In the genomic region with DNA sequence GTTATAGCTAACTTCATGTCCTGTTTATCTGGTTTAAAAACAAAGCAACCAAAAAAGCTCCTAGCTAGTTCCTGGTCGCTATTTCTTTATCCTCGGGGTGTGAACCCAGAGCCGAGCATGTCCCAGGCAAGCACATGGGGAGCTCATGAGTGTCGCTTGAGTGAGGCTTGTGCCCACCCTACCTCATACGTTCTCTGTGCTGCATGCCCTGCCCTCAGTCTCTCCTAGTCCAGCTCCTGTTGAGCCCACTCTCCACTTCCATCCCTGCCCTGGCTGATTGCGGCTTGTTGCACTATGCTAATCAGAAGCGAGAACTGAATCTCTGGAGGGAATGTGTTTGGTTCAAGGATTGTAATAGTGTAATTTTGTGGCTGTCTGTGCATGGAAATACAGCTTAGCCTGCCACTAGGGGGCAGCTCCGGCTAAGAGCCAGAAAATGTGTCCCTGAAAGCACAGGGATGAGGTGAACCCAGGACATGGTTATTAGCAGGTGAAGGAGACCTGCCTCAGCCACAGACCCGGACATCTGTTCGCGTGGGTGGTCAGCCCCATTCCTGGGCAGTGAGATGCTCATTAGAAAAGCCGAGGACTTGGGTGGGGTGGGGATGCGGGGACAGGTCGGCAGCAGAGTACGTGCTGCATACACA, we compare ENCODE assay signal across 8 mouse cellular contexts.
A peak's percentile ranks its signal among the peaks of the same experiment; 100 is the strongest.
DNase-seq lines count a peak whose midpoint lies in the region; ATAC-seq and TF ChIP-seq lines count a peak whose summit lies in the region.

No protein-coding gene starts in this region.

- H3K27me3 ChIP-seq in MEL (ENCODE audit: control insufficient read depth in 1 of 2, insufficient read depth in 2 of 2, low read length in 2 of 2): no peaks in the 10 kb centered on the region
- no peaks in the 10 kb centered on the region for H3K27me3 ChIP-seq in forebrain, embryonic 10.5 days (ENCODE audit: poor library complexity, severe bottlenecking)

- peak; percentile 76 for ATAC-seq in megakaryocyte, adult 5-6 weeks (ENCODE audit: poor library complexity, severe bottlenecking)
- no peak for ATAC-seq in erythroblast, adult 5-6 weeks (replicated peaks; ENCODE audit: low FRiP score, poor library complexity, severe bottlenecking)

- H3K9me3 ChIP-seq in MEL (replicated peaks; ENCODE audit: insufficient read depth, low read length): no peaks in the 10 kb centered on the region
- no peaks in the 10 kb centered on the region for H3K9me3 ChIP-seq in forebrain, embryonic 10.5 days

- H3K27ac ChIP-seq in MEL (ENCODE audit: control insufficient read depth, low read depth, low read length): no peak overlapping the region
- H3K27ac ChIP-seq in bone marrow macrophage, adult 2 months (ENCODE audit: insufficient read depth, low read depth, low read length): no peak overlapping the region
- H3K27ac ChIP-seq in forebrain, embryonic 10.5 days: no peak overlapping the region

- TF ChIP-seq EP300 in MEL (IDR thresholded peaks at IDR 0.05; ENCODE audit: low read depth in 1 of 2, low read length in 2 of 2): no peak

- no peak overlapping the region for H3K9ac ChIP-seq in MEL (ENCODE audit: control insufficient read depth, low read depth, low read length, poor library complexity, severe bottlenecking)

- no peaks in the 10 kb centered on the region for H3K4me1 ChIP-seq in MEL (ENCODE audit: control insufficient read depth in 1 of 2, insufficient read depth in 2 of 2, low read length in 2 of 2)
- peaks cover 35% of the 10 kb centered on the region for H3K4me1 ChIP-seq in bone marrow macrophage, adult 2 months (ENCODE audit: control insufficient read depth, insufficient read depth, low read length)
- H3K4me1 ChIP-seq in forebrain, embryonic 10.5 days: no peaks in the 10 kb centered on the region

- no peak for TF ChIP-seq POLR2A in MEL (IDR thresholded peaks at IDR 0.05; ENCODE audit: control insufficient read depth in 1 of 2, insufficient read depth in 1 of 2, low read depth in 1 of 2, low read length in 2 of 2, poor library complexity in 1 of 2)
- TF ChIP-seq POLR2A in bone marrow macrophage, adult 2 months (IDR thresholded peaks at IDR 0.05; ENCODE audit: borderline replicate concordance, low read depth, low read length): no peak

- TF ChIP-seq CTCF in MEL (IDR thresholded peaks at IDR 0.05 in 2 of 3, conservative IDR thresholded peaks at IDR 0.05 in 1 of 3; ENCODE audit: control insufficient read depth in 1 of 3, insufficient read depth in 1 of 3, low read depth in 2 of 3, low read length in 3 of 3, poor library complexity in 1 of 3, severe bottlenecking in 1 of 3): peak; percentile 86 to 88 (median 88)
- TF ChIP-seq CTCF in bone marrow macrophage, adult 2 months (IDR thresholded peaks at IDR 0.05; ENCODE audit: low read depth, low read length): peak; percentile 52; the same call in 1 of the 2 replicates

- H3K79me2 ChIP-seq in MEL (ENCODE audit: control insufficient read depth, insufficient read depth, low read length, poor library complexity): no peaks in the 10 kb centered on the region

- WGBS in forebrain, embryonic 10.5 days: 72% methylated on average over 15 of the region's 15 CpGs

- no peaks in the 10 kb centered on the region for H3K36me3 ChIP-seq in MEL (ENCODE audit: control insufficient read depth in 1 of 2, insufficient read depth in 2 of 2, low read length in 2 of 2)
- H3K36me3 ChIP-seq in forebrain, embryonic 10.5 days (replicated peaks): no peaks in the 10 kb centered on the region

- peak; percentile 87 for TF ChIP-seq RAD21 in MEL (IDR thresholded peaks at IDR 0.05; ENCODE audit: low read depth, low read length)

- peak; percentile 67 for DNase-seq in MEL (ENCODE audit: low read depth, low spot score)
- peak; percentile 47 for DNase-seq in forebrain, embryonic 10.5 days (ENCODE audit: extremely low spot score, low spot score)
- DNase-seq in heart, postnatal 4 days: peak; percentile 84
- peak; percentile 61 to 69 for DNase-seq in layer of hippocampus, adult 8-10 months (ENCODE audit: low spot score in 2 of 2)
- peak; percentile 83 for DNase-seq in right cerebral cortex, postnatal 14 days

- no peak overlapping the region for H3K4me3 ChIP-seq in MEL (ENCODE audit: control insufficient read depth in 1 of 2, insufficient read depth in 1 of 2, low read depth in 2 of 2, low read length in 2 of 2)
- H3K4me3 ChIP-seq in bone marrow macrophage, adult 2 months (ENCODE audit: insufficient read depth, low read length): no peak overlapping the region
- H3K4me3 ChIP-seq in forebrain, embryonic 10.5 days: no peak overlapping the region

TF ChIP-seq in MEL, 35 proteins besides CTCF, POLR2A, EP300 and RAD21:
- no peak for TF ChIP-seq ETS1 (IDR thresholded peaks at IDR 0.05; ENCODE audit: low read depth, low read length)
- TF ChIP-seq GABPA (IDR thresholded peaks at IDR 0.05; ENCODE audit: low read depth, low read length): no peak
- TF ChIP-seq ZC3H11A (IDR thresholded peaks at IDR 0.05; ENCODE audit: low read depth, low read length): peak; percentile 67
- TF ChIP-seq ZKSCAN1 (IDR thresholded peaks at IDR 0.05; ENCODE audit: low read depth, low read length): no peak
- no peak for TF ChIP-seq E2F4 (IDR thresholded peaks at IDR 0.05; ENCODE audit: borderline replicate concordance, low read depth, low read length)
- TF ChIP-seq SMC3 (IDR thresholded peaks at IDR 0.05; ENCODE audit: low read depth, low read length): peak; percentile 86
- TF ChIP-seq MYC (IDR thresholded peaks at IDR 0.05; ENCODE audit: low read depth, low read length): no peak
- no peak for TF ChIP-seq TBP (IDR thresholded peaks at IDR 0.05; ENCODE audit: low read depth, low read length)
- TF ChIP-seq POLR2AphosphoS2 (IDR thresholded peaks at IDR 0.05; ENCODE audit: low read length): no peak
- TF ChIP-seq BHLHE40 (IDR thresholded peaks at IDR 0.05; ENCODE audit: borderline replicate concordance, low read depth, low read length): no peak
- TF ChIP-seq MAX (IDR thresholded peaks at IDR 0.05; ENCODE audit: low read length): no peak
- no peak for TF ChIP-seq ZMIZ1 (IDR thresholded peaks at IDR 0.05; ENCODE audit: low read depth, low read length)
